Mouse (Mus musculus) cerebellum, adult 11-12 months (tissue): ENCODE results near the gene Wipf3.

Experiments used
- DNase-seq: peaks from one replicate; pipeline ENCODE4 v3.0.0; 2022

Wipf3 gene

DNA sequence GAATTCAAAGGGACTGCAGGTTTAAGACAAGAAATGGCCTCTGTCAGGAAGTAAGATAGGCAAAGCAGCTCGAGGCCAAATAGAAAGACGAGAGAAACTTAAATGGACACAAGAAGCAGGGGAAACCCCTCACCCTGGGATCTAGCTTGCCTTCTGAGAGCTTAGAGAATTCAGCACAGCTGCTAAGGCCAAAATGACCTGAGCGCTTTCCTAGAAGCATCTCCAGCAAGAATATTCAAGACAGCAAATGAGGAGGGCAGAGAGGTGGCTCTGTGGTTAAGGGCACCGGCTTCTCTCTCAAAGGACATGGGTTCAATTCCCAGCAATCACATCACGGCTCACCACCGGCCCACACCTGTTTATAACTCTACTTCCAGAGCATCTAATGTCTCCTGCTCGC lies 107.7 kb downstream of the Wipf3 start:
- DNase-seq, result no peak

DNA sequence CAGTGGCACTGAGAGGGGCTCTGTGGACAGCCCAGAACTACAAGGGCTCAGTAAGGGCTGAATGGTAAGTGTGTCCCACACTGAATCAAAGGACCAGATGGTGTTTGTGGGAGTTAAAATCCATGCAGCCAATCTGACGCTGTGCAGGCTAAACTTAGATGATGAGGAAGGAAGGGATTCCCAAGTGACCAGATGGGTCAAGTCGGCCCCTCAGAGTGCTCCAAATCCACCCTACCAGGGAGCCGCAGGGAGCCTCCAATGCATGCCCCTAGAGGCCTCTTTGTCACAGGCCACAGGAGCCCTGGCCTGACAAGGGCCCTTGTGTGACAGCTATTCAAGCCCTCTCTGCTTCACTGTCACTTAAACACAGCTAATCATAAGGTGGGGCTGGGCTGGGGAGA lies 109.4 kb downstream of the Wipf3 start:
- DNase-seq, result peak; percentile 76

DNA sequence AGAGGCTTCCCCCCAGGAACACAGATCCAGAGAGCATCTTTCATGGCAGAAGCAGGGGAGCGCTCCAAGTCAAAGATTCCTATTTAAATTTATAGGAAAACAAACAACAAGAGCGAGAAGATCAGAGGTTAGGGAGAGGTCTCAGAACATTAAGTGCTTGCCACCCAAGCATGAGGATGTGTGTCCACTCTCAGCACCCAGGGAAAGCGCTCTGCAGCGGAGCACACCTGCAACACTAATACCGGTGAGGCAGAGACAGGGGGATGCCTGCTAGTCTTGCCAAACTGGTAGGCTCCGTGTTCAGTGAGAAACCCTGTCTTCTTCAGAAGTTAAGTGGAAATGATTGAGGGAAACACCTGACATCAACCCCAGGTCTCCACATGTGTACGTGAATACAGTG lies 110.0 kb downstream of the Wipf3 start:
- no peak for DNase-seq

DNA sequence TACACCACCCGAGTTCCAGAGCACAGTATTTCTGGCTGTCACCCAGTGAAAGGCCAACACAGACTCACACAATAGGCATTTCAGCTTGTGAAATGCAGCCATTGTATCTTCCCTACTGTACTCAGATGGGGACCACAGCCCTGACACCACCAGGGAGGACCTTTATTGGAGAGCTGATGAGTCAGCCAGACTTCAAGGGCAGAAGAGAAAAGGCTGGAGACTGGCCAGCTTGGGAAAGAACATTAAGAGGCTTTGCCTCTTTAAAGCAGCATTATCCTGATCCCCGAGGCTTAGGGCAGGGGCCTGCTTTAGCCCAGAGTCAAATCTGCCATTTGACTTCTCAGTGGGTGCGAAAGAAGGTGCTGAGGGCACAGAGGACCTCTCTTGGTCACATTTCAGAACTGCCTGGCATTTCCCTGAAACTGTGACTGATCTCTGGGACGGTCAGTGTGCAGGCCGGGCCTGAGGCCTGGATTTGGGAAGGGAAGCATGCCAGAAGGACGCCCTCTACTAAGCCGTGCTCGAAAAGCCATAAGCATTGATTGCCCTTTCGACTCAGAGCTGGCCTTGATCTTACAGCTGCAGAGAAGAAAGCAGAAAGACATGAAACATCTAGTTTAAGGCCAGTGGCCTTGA lies 111.0 kb downstream of the Wipf3 start:
- DNase-seq, result peak; percentile 52

DNA sequence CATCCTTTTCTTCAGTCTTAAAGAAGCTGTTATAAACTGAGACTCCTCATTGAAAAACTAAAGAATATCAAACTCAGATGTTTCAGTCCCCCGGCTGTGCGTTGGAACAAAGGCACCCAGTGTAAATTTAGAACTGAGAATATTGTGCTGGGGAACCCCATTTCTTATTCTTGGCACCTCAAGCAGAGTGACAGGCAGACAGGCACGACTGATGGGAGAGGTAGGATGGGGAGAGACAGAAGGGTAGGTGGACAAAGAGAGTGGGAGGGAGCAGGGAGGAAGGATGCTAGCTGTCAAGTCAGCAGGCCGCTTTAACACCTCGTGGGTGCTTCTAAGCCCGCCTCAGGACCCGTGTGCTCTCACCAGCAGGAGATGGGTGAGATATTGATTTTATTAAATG lies 113.4 kb downstream of the Wipf3 start:
- no peak for DNase-seq

DNA sequence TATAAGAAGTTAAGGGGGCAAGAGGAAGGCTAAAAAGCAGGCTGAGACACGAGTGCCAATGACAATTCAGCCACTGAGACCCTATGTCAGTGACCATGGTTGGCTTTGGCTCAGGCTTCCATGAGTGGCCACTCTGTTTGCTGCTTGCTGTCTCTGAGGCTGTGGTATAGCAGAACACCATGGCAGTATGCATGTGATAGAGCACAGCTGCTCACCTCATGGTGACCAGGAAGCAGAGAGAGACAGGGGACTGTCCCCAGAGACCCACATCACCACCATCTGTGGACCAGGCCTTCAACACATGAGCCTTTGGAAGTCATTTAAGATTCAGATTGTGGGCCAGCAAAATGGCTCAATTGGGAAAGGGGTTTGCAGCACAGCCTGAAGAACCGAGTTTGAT lies 114.2 kb downstream of the Wipf3 start:
- no peak for DNase-seq

DNA sequence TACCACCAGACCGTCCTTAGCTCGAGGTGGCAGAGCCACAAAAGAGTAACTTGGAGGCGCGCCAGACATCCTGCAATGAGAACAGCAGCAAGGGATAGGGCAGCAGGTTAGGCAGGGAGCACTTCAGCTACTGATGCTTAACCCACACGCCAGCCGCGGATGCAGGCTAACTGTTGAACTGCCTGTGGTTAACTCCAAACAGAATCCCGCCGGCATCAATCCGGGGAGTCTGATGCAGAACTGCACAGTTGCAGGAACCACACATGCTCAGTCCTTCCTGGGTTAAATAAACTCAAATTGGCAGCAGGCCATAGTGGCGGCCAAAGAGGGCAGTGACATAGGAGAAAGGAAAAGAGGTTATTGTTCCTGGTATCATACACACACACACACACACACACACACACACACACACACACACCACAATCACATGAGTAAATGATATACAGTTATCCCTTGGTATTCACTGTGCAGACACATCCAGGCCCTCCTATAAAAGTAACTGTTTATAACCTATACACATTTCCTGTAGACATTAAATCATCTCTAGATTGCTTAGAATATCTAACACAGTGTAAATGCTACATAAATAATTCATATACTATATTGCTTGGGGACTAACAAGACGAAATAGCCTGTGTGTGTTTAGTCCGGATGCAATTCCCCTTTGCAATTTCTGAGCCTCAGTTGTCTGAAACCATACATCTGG lies 119.1 kb downstream of the Wipf3 start:
- DNase-seq, result peak; percentile 79

DNA sequence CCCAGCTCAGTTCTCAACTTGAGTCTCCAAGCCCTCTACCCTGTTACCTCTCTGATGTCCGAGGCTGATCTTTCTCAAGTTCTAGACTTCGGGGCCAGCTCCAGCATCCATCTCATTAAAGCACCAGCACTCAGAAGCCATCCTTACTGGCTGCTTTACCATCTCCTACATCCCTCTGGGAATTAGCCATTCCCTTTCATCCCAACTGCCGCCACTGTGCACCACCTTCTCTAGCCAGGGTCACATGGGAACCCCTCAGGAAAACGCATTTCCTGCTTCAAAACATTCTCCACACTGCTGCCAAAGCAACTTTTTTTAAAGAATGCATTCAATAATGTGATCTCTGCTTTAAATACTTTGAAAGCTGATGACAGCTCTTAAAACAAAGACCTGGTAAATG lies 119.9 kb downstream of the Wipf3 start:
- no peak for DNase-seq

DNA sequence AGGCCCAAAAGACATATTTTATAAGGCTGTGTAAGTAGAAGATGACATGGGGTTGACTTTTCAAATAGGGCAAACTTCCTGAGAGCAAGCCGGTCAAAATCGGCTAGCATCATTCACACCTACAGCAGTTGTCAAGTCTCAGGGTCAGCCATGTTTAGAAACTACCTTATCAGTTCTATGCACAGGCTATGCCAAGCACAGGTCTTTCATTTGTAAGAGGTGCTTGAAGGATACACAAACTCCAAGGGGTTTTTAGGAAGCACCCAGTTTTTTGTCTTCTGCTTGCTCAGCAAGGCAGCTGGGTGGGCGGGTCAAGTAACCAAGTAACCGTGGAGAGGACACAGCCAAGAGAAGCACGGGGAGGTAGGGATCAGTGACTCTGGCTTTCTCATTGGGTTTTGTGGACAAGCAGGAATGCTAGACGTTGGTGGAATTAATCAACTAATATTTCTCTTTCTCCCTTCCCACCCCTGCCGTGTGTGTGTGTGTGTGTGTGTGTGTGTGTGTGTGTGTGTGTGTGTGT lies 121.5 kb downstream of the Wipf3 start:
- peak; percentile 18 for DNase-seq

DNA sequence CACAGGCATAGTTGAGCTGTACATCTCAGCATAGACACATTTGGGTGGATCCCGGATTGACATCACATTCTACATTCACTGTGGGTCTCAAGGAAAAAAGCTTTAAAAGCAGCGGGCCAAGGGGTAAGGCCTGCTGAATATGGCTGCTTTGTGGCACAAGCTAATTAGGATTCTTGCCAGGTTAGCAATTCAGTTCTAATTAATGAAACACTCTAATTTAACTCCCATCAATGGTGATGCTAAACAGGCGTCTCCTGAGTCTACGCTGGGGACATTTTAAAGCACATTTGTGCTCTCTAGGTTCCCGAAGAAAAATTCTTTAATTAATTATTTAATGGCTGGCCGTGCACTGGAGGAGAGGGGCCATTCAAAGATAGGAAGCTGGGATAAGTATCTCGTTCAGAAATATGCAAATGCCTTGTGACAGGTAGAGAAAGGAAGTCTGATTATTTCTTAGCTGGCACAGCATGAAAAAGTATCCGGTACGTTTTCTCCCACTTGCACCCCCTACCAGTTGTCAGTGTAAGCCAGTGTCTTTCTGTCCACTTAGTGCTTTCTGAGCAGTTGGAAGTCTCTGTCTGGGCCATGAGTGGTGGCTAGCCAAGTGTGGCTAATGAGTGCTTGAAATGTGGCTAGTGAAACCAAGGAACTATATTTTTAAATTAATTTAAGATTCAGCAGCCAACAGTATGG lies 123.5 kb downstream of the Wipf3 start:
- DNase-seq, result no peak
